Mouse (Mus musculus): ENCODE data around the gene Rnaseh2a.

The Rnaseh2a gene

GRCm38 (mm10) chr8:84907037-84907436 lies 62.5 kb downstream of the Rnaseh2a start:
- DNase-seq (ENCODE audit: low read depth, low spot score): no peak
